Mouse (Mus musculus): ENCODE data around the gene Inka2. TPM values are rescaled to one million over a fixed set of nuclear protein-coding genes. Genes with fewer than 3 reads are reported as not detected.
A peak's percentile ranks its signal among the peaks of the same experiment; 100 is the strongest.

The Inka2 gene
- polyA plus RNA-seq, 1 experiment from 2014 or later = 0.67 TPM

DNA sequence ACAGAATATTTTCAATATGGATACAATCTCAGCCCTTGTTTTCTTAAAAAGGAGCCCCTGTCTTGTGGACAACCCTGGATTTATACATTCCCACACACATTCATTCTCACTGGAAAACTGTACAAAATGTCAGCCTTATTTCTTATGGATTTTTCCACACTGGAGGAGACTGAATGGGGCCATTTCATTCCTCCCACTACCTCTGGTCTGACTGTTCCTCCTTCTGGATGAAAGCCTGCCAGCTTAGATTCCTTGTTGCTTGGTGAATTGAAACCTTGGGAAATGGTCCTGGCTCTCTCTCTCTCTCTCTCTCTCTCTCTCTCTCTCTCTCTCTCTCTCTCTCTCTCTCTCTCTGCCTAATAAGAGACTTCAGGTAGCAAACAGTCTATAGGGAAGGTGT, 8.4 kb downstream of the Inka2 start:
- no peak for ATAC-seq (replicated peaks; ENCODE audit: low FRiP score, low read depth)

DNA sequence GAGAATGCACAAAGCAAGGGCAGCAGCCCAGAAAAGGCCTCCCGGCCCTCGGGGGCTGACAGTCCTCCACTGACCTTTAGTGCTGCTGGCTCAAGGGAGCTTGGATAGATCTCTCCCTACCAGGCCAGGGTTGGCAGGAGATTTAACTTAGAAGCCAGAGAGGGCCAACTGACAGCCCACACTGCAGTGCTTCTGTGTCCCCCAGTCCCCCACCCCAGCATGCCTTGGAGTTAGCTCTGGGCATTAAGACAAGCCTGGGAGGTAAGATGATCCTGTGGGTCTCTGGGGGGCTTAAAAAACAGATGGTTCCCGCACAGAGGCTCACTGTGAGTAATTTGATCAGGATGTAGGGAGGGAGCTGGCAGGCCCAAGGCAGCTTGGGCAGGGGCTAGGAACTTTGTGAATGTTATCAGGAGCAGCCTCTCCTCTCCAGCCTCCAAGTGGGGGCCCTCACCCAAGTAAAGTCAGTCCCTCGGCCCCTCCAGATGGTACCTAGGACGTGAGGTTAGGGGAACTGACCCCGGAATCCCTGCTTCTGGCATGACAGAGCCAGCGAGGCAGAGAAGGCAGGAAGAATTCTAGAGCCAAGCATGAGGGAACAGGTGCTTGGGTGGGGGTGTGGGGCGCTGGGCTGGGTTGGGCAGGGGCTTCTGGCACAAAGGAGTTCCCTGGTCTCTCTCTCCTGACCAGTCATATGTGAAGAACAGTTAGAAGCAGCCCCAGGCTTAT, 9.9 kb downstream of the Inka2 start:
- no peak for TF ChIP-seq CTCF (IDR thresholded peaks at IDR 0.05; ENCODE audit: low read depth)
- H3K27me3 ChIP-seq (ENCODE audit: insufficient read depth, low read length) = no peaks in the 10 kb centered on the region
- DNase-seq (ENCODE audit: low spot score) = peak; percentile 73
- 14% methylated on average over 8 of the region's 8 CpGs for WGBS
- H3K9ac ChIP-seq (ENCODE audit: low read depth, low read length) = no peak overlapping the region
- no peak overlapping the region for H3K4me2 ChIP-seq (ENCODE audit: low read length)
- no peak overlapping the region for H3K4me3 ChIP-seq (replicated peaks; ENCODE audit: low read depth, low read length)
- ATAC-seq (replicated peaks; ENCODE audit: low FRiP score, low read depth) = peak; percentile 48; the same call in 1 of the 2 replicates
- no peak overlapping the region for H3K27ac ChIP-seq
- H3K4me1 ChIP-seq (replicated peaks; ENCODE audit: insufficient read depth, low read length) = no peaks in the 10 kb centered on the region
- no peaks in the 10 kb centered on the region for H3K36me3 ChIP-seq (ENCODE audit: insufficient read depth, low read length)
- H3K9me3 ChIP-seq (replicated peaks; ENCODE audit: low read length) = no peaks in the 10 kb centered on the region

More for the DNA sequence above, 8.4 kb downstream of the Inka2 start:
- Histone ChIP-seq H3K27ac (no peak overlapping the region), H3K4me2 (ENCODE audit: low read length) (no peak overlapping the region), H3K27me3 (ENCODE audit: insufficient read depth, low read length) (no peaks in the 10 kb centered on the region), H3K36me3 (ENCODE audit: insufficient read depth, low read length) (no peaks in the 10 kb centered on the region), H3K9me3 (replicated peaks; ENCODE audit: low read length) (no peaks in the 10 kb centered on the region), H3K4me1 (replicated peaks; ENCODE audit: insufficient read depth, low read length) (no peaks in the 10 kb centered on the region), H3K9ac (ENCODE audit: low read depth, low read length) (no peak overlapping the region), H3K4me3 (replicated peaks; ENCODE audit: low read depth, low read length) (no peak overlapping the region)
- TF ChIP-seq CTCF (IDR thresholded peaks at IDR 0.05; ENCODE audit: low read depth) = no peak
- no peak for DNase-seq (ENCODE audit: low spot score)

DNA sequence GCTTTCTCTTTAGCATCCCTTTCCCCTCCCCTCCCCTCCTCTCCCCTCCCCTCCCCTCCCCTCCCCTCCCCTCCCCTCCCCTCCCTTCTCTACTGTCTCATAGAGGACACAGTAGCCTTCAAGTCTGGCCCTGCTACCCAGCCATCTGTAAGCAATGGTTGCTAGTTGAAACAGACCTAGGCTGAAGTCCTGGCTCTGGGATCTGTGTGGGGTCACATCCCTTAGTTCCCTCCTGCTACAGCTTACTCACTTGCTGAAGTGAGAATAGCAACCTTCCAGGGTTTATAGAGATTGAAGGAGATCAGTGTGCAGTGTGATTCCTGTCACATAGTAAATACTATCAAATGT, 10.4 kb downstream of the Inka2 start:
- no peaks in the 10 kb centered on the region for H3K9me3 ChIP-seq (replicated peaks; ENCODE audit: low read length)
- ATAC-seq (replicated peaks; ENCODE audit: low FRiP score, low read depth) = no peak
- H3K4me3 ChIP-seq (replicated peaks; ENCODE audit: low read depth, low read length) = no peak overlapping the region
- no peak overlapping the region for H3K9ac ChIP-seq (ENCODE audit: low read depth, low read length)
- no peak for DNase-seq (ENCODE audit: low spot score)
- no peak for TF ChIP-seq CTCF (IDR thresholded peaks at IDR 0.05; ENCODE audit: low read depth)
- H3K4me1 ChIP-seq (replicated peaks; ENCODE audit: insufficient read depth, low read length) = no peaks in the 10 kb centered on the region
- H3K27me3 ChIP-seq (ENCODE audit: insufficient read depth, low read length) = no peaks in the 10 kb centered on the region
- no peak overlapping the region for H3K27ac ChIP-seq
- no peak overlapping the region for H3K4me2 ChIP-seq (ENCODE audit: low read length)
- H3K36me3 ChIP-seq (ENCODE audit: insufficient read depth, low read length) = no peaks in the 10 kb centered on the region

DNA sequence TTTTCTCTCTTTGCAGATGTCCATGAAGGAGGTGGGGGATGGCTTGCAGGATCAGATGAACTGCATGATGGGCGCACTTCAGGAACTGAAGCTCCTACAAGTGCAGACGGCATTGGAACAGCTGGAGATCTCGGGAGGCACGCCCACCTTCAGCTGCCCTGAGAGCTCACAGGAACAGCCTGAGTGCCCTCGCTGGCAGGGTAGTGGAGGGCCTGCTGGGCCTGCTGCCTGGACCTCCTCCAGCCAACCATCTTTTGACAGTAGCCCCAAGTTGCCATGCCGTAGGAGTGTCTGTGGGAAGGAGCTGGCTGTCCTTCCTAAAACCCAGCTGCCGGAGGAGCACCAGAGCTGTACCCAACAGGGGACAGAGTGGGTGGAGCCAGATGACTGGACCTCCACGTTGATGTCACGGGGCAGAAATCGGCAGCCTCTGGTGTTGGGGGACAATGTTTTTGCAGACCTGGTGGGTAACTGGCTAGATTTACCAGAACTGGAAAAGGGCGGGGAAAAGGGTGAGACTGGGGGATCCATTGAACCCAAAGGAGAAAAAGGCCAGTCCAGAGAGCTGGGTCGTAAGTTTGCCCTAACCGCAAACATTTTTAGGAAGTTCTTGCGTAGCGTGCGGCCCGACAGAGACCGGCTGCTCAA, 12.1 kb downstream of the Inka2 start:
- Histone ChIP-seq H3K36me3 (ENCODE audit: insufficient read depth, low read length) (no peaks in the 10 kb centered on the region), H3K4me1 (replicated peaks; ENCODE audit: insufficient read depth, low read length) (no peaks in the 10 kb centered on the region), H3K9ac (ENCODE audit: low read depth, low read length) (no peak overlapping the region), H3K4me3 (replicated peaks; ENCODE audit: low read depth, low read length) (no peak overlapping the region), H3K27me3 (ENCODE audit: insufficient read depth, low read length) (no peaks in the 10 kb centered on the region), H3K9me3 (replicated peaks; ENCODE audit: low read length) (no peaks in the 10 kb centered on the region), H3K27ac (no peak overlapping the region), H3K4me2 (ENCODE audit: low read length) (no peak overlapping the region)
- TF ChIP-seq CTCF (IDR thresholded peaks at IDR 0.05; ENCODE audit: low read depth) = no peak
- WGBS = 64% methylated on average over 18 of the region's 18 CpGs
- no peak for ATAC-seq (replicated peaks; ENCODE audit: low FRiP score, low read depth)
- DNase-seq (ENCODE audit: low spot score) = no peak

DNA sequence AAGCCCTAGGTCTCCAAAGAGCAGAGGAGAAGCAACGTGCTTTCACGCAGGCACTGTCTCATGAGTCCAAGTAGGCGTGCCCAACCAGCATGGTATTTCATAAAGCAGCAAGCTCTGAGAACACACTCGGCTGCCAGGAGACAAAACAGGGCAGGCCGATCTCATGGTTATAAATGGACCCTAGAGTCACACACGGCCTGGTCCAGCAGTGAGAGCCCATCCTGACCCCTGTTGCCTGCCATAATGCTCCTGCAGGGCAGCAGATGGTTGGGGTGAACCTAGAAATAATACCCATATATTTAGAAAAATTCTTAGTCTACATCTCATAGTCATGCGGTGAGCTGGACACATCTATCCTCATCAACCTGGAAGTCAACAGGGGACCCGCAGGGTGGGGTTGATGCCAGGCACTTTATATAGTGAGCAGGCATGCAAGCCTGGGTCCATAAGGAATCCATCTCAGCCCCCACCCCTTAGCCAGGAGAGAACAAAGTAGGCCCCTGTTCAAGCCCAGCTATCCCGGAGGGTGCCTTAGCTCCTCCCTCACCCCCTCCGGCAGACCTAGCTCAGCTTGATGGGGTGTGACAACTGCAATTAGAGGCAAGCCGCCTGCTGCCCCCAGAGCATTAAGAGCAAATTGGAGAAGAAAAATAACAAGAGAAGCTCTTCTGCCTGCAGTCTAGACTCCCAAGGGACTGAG, 13.6 kb downstream of the Inka2 start:
- no peaks in the 10 kb centered on the region for H3K27me3 ChIP-seq (ENCODE audit: insufficient read depth, low read length)
- ATAC-seq (replicated peaks; ENCODE audit: low FRiP score, low read depth) (peak; percentile 31; the same call in 1 of the 2 replicates), DNase-seq (ENCODE audit: low spot score) (peak; percentile 68)
- no peaks in the 10 kb centered on the region for H3K4me1 ChIP-seq (replicated peaks; ENCODE audit: insufficient read depth, low read length)
- no peak overlapping the region for H3K9ac ChIP-seq (ENCODE audit: low read depth, low read length)
- TF ChIP-seq CTCF (IDR thresholded peaks at IDR 0.05; ENCODE audit: low read depth) = no peak
- H3K4me3 ChIP-seq (replicated peaks; ENCODE audit: low read depth, low read length) = no peak overlapping the region
- H3K4me2 ChIP-seq (ENCODE audit: low read length) = no peak overlapping the region
- H3K27ac ChIP-seq = no peak overlapping the region
- whole genome bisulfite sequencing = 46% methylated on average over 11 of the region's 11 CpGs
- H3K36me3 ChIP-seq (ENCODE audit: insufficient read depth, low read length) = no peaks in the 10 kb centered on the region
- H3K9me3 ChIP-seq (replicated peaks; ENCODE audit: low read length) = no peaks in the 10 kb centered on the region

DNA sequence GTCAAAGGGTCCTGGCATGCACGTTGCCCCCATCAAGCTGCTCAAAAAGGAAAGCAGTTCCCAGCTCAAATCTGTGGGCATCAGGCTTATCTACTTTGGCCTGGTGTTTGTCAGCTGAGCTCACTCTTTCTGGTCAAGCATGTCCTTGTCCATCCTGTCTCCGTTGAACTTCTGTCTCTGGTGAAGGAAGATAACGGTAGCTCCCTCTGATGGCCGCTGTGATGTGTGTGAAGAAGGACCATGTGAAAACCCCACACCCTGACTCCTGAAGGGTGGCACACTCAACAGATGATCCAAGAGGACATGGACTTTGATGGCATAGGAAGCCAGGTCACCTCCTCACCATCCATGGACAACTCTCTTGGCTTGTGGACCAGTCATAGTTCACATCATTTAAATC, 14.3 kb downstream of the Inka2 start:
- Histone ChIP-seq H3K9ac (ENCODE audit: low read depth, low read length) (no peak overlapping the region), H3K27me3 (ENCODE audit: insufficient read depth, low read length) (no peaks in the 10 kb centered on the region), H3K27ac (no peak overlapping the region), H3K4me1 (replicated peaks; ENCODE audit: insufficient read depth, low read length) (no peaks in the 10 kb centered on the region), H3K4me2 (ENCODE audit: low read length) (no peak overlapping the region), H3K4me3 (replicated peaks; ENCODE audit: low read depth, low read length) (no peak overlapping the region), H3K9me3 (replicated peaks; ENCODE audit: low read length) (no peaks in the 10 kb centered on the region), H3K36me3 (ENCODE audit: insufficient read depth, low read length) (no peaks in the 10 kb centered on the region)
- peak; percentile 39 for TF ChIP-seq CTCF (IDR thresholded peaks at IDR 0.05; ENCODE audit: low read depth)
- ATAC-seq (replicated peaks; ENCODE audit: low FRiP score, low read depth) = no peak
- no peak for DNase-seq (ENCODE audit: low spot score)
- WGBS = 30% methylated on average over 4 of the region's 4 CpGs
